Mouse (Mus musculus): ENCODE data around the gene Erlec1. TPM values are rescaled to one million over a fixed set of nuclear protein-coding genes. Genes with fewer than 3 reads are reported as not detected.

Erlec1 gene
- polyA plus RNA-seq (2012; fragmentation: generic; extraction: Trizol), result 16.3 TPM

DNA sequence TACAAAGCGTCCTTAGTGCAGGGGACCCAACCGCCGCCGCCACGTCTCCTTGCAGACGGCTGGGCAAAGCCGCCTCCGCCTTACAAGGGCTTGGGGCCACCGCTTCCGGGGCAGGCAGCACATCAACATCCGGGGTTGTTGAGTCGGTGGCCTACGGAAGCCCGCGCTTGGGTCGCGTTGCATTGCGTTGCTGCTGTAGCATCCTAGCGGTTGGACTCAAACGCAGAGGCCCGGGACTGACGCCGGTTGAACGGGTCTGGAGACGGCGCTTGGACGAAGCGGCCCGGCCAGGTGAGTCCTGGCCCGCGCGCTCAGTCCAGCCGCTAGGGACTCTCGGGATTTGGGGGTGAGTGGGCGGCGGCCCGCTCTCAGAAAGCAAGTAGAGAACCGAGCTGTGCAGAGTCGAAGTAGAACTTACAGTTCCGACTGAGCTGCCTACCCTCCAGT lies at the start of gene Erlec1:
Erlec1 (minus strand) TSS at position 57 of the 447 bp plus-strand sequence.
- H3K79me2 ChIP-seq (ENCODE audit: control insufficient read depth, insufficient read depth), result peaks cover 12% of the 10 kb centered on the region
- TF ChIP-seq MYOD1 (IDR thresholded peaks at IDR 0.05; ENCODE audit: control insufficient read depth in 1 of 3, insufficient read length in 2 of 3, low read depth in 2 of 3) (no peak), TCF12 (IDR thresholded peaks at IDR 0.05; ENCODE audit: insufficient read depth, poor library complexity, severe bottlenecking) (no peak), CEBPB (IDR thresholded peaks at IDR 0.05; ENCODE audit: insufficient read depth, poor library complexity, severe bottlenecking) (no peak), REST (IDR thresholded peaks at IDR 0.05; ENCODE audit: insufficient read depth, insufficient read length) (no peak), MYOG (IDR thresholded peaks at IDR 0.05; ENCODE audit: control insufficient read depth in 1 of 3, insufficient read depth in 1 of 3, insufficient read length in 2 of 3, low read depth in 2 of 3) (peak in 1 of 3 experiments; percentile 24), SRF (IDR thresholded peaks at IDR 0.05; ENCODE audit: control insufficient read depth, insufficient read length, low read depth) (peak; percentile 87), E2F4 (IDR thresholded peaks at IDR 0.05; ENCODE audit: insufficient read depth) (peak; percentile 25), USF1 (IDR thresholded peaks at IDR 0.05; ENCODE audit: low read depth) (no peak), TCF3 (IDR thresholded peaks at IDR 0.05; ENCODE audit: insufficient read length, low read depth) (no peak), POLR2A (IDR thresholded peaks at IDR 0.05; ENCODE audit: insufficient read length, low read depth) (peak; percentile 75), MAX (IDR thresholded peaks at IDR 0.05; ENCODE audit: low read depth) (no peak), POLR2AphosphoS2 (IDR thresholded peaks at IDR 0.05; ENCODE audit: insufficient read length, low read depth) (peak; percentile 73)

DNA sequence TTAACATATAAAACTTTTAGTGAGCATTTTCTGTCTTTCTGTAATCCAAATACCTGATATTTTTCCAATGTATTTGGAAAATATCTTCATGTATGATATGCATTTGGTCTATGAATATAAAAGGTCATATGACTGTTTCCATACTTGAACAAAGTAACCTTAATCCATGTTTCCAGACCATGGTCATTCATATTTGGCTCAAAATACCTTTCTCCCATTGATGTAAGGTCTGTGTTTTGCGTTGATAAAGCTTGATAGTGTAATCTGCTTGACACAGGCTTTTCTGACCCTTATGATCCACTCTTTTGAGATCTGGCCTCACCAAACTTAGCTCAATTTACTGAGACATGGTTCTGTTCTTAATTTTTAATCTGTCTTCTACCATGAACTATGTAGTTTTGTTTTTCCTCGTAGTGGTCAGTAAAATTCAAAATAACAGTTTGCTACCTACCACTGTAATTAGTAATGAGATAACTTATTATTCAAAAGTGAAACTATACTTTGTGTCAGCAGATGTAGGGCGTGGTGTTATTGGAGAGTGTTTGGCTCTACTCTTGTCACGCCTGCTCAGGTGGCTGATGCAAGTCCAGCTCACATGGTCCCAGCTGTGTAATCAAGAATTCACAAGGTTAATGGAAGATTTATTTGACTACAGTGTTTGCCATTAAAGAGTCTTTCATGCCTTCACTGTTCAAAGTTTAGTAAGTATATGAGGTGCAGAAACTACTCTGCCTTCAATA lies 47.2 kb upstream of the Erlec1 start:
- Histone ChIP-seq H3K27me3 (ENCODE audit: control insufficient read depth, insufficient read depth, insufficient read length) (no peaks in the 10 kb centered on the region), H3K79me2 (ENCODE audit: control insufficient read depth, insufficient read depth) (no peaks in the 10 kb centered on the region), H3K4me2 (ENCODE audit: low read depth) (no peak overlapping the region), H3ac (ENCODE audit: control insufficient read depth, insufficient read length) (no peak overlapping the region), H3K4me3 (no peak overlapping the region), H3K36me3 (ENCODE audit: control insufficient read depth, insufficient read depth) (no peaks in the 10 kb centered on the region)
- TF ChIP-seq USF1 (IDR thresholded peaks at IDR 0.05; ENCODE audit: low read depth) (no peak), CEBPB (IDR thresholded peaks at IDR 0.05; ENCODE audit: insufficient read depth, poor library complexity, severe bottlenecking) (no peak), REST (IDR thresholded peaks at IDR 0.05; ENCODE audit: insufficient read depth, insufficient read length) (no peak), POLR2AphosphoS2 (IDR thresholded peaks at IDR 0.05; ENCODE audit: insufficient read length, low read depth) (no peak), TCF3 (IDR thresholded peaks at IDR 0.05; ENCODE audit: insufficient read length, low read depth) (no peak), TCF12 (IDR thresholded peaks at IDR 0.05; ENCODE audit: insufficient read depth, poor library complexity, severe bottlenecking) (no peak), SRF (IDR thresholded peaks at IDR 0.05; ENCODE audit: control insufficient read depth, insufficient read length, low read depth) (no peak), MYOG (IDR thresholded peaks at IDR 0.05; ENCODE audit: control insufficient read depth in 1 of 3, insufficient read depth in 1 of 3, insufficient read length in 2 of 3, low read depth in 2 of 3) (no peak), MYOD1 (IDR thresholded peaks at IDR 0.05; ENCODE audit: control insufficient read depth in 1 of 3, insufficient read length in 2 of 3, low read depth in 2 of 3) (no peak)

More for the DNA sequence above, at the start of gene Erlec1:
- Histone ChIP-seq H3K4me2 (ENCODE audit: low read depth) (peak within 1 kb of the TSS; percentile 79), H3K4me3 (peak within 1 kb of the TSS; percentile 80), H3K27me3 (ENCODE audit: control insufficient read depth, insufficient read depth, insufficient read length) (no peaks in the 10 kb centered on the region), H3ac (ENCODE audit: control insufficient read depth, insufficient read length) (peak within 1 kb of the TSS; percentile 31), H3K36me3 (ENCODE audit: control insufficient read depth, insufficient read depth) (peaks cover 15% of the 10 kb centered on the region)

DNA sequence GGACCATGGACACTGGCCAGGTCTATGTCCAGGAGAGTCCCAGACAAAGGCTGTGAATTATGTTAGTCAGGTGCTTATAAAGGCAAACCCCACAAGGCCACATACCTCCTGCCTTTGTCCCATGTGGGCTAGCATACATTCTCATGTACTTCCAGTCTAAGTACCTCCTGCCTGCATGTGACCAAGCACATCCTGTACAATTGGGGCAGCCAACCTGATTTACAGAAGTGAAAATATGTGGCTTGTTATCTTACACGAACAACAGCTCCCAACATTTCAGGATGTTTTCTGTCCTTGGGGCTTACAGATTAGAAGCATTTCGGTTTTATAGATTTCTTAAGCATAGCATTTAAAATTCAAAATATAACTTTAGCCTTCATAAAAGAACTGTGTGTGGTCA lies 45.9 kb upstream of the Erlec1 start:
- no peaks in the 10 kb centered on the region for H3K27me3 ChIP-seq (ENCODE audit: control insufficient read depth, insufficient read depth, insufficient read length)
- H3K36me3 ChIP-seq (ENCODE audit: control insufficient read depth, insufficient read depth), result no peaks in the 10 kb centered on the region
- no peaks in the 10 kb centered on the region for H3K79me2 ChIP-seq (ENCODE audit: control insufficient read depth, insufficient read depth)
- no peak for TF ChIP-seq REST (IDR thresholded peaks at IDR 0.05; ENCODE audit: insufficient read depth, insufficient read length)
- TF ChIP-seq POLR2AphosphoS2 (IDR thresholded peaks at IDR 0.05; ENCODE audit: insufficient read length, low read depth), result no peak
- TF ChIP-seq MYOG (IDR thresholded peaks at IDR 0.05; ENCODE audit: control insufficient read depth in 1 of 3, insufficient read depth in 1 of 3, insufficient read length in 2 of 3, low read depth in 2 of 3), result no peak
- TF ChIP-seq E2F4 (IDR thresholded peaks at IDR 0.05; ENCODE audit: insufficient read depth), result no peak
- TF ChIP-seq TCF12 (IDR thresholded peaks at IDR 0.05; ENCODE audit: insufficient read depth, poor library complexity, severe bottlenecking), result no peak
- TF ChIP-seq TCF3 (IDR thresholded peaks at IDR 0.05; ENCODE audit: insufficient read length, low read depth), result no peak
- no peak for TF ChIP-seq CEBPB (IDR thresholded peaks at IDR 0.05; ENCODE audit: insufficient read depth, poor library complexity, severe bottlenecking)
- H3K4me3 ChIP-seq, result no peak overlapping the region
- H3K4me2 ChIP-seq (ENCODE audit: low read depth), result no peak overlapping the region
- no peak overlapping the region for H3ac ChIP-seq (ENCODE audit: control insufficient read depth, insufficient read length)

DNA sequence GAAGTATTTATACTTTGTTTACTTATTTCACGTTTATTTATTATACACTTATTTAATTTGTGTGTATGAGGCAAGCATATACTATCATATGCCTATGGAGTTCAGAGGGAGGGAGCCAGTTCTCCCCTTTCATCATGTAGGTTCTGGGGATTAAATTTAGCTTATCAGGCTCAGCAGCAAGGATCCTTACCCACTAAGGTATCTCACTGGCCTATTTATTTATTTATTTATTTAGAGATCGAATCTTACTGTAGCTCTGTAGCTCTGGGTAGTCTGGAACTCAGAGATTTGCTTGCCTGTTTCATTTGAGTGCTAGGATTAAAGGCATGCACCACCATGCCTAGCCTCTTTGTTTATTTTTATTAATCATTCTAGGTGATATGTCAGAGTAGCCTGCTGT lies 44.6 kb upstream of the Erlec1 start:
- Histone ChIP-seq H3K27me3 (ENCODE audit: control insufficient read depth, insufficient read depth, insufficient read length) (no peaks in the 10 kb centered on the region), H3K79me2 (ENCODE audit: control insufficient read depth, insufficient read depth) (peaks cover 4% of the 10 kb centered on the region), H3K4me2 (ENCODE audit: low read depth) (no peak overlapping the region), H3K36me3 (ENCODE audit: control insufficient read depth, insufficient read depth) (no peaks in the 10 kb centered on the region), H3ac (ENCODE audit: control insufficient read depth, insufficient read length) (no peak overlapping the region), H3K4me3 (no peak overlapping the region)
- TF ChIP-seq POLR2AphosphoS2 (IDR thresholded peaks at IDR 0.05; ENCODE audit: insufficient read length, low read depth) (no peak), REST (IDR thresholded peaks at IDR 0.05; ENCODE audit: insufficient read depth, insufficient read length) (no peak), MYOD1 (IDR thresholded peaks at IDR 0.05; ENCODE audit: control insufficient read depth in 1 of 3, insufficient read length in 2 of 3, low read depth in 2 of 3) (no peak), TCF12 (IDR thresholded peaks at IDR 0.05; ENCODE audit: insufficient read depth, poor library complexity, severe bottlenecking) (no peak), MAX (IDR thresholded peaks at IDR 0.05; ENCODE audit: low read depth) (no peak), USF1 (IDR thresholded peaks at IDR 0.05; ENCODE audit: low read depth) (no peak), TCF3 (IDR thresholded peaks at IDR 0.05; ENCODE audit: insufficient read length, low read depth) (no peak)
